Mouse (Mus musculus) frontal cortex, postnatal 36 days (tissue): Measurements from ENCODE around the gene Cldn15.
"Not testable (repeated sequence)": the region's sequence is repeated elsewhere in the genome, so short reads cannot be mapped to it uniquely, and the experiment has no call there.

ENCODE experiments used
- DNase-seq, 2 experiments: peaks; one replicate each; pipeline ENCODE4 v3.0.0; 2022; ENCODE audit warnings: low spot score in 2 of 2

The Cldn15 gene

DNA sequence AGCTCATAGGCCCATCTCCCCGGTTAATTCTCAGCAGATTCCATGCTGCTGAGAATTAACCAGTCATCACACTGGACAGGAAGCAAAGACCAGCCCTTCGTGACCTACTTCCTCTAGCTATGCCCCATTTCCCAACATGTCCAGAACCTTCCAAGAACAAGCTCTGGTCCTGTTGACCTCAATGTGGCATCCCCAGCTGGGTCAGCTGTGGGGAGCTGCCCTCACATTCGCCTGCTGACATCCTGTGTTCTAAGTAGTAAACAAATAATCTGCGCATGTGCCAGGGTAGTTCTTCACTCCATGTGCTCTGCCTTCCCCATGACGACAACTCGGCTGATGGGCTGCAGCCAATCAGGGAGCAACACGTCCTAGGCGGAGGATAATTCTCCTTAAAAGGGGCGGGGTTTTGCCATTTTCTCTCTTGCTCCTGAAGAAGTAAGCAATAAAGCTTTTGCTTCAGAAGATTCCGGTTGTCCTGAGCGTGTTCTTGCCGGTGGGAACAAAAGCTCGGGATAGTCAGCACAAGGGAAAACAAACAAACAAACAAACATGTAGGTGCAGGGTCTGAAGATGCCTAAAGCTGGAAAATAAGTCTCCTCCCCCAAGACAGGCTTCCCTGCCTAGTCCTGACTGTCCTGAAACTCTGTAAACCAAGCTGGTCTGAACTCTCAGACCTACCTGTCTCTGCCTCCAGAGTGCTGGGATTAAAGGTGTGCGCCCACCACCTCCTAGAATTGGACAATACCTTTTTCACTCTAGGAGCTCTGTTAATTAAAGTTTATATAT, 16.7 kb upstream of the Cldn15 start:
- DNase-seq, result not testable (repeated sequence)

DNA sequence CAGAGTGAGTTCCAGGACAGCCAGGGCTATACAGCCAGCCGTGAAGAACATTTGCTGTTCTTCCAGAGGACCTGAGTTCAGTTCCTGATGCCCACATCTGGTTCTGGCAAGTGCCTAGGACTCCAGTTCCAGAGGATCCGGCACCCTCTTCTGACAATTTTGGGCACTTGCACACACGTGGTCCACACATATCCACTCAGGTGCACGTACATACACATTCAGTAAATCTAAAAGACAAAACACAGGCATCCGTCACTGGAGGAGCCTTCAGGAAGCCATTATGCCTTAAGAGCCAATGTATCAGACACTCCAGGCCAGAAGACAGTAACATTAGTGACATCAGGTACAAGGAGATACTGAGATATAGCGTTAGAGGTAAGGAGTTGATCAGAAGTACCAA, 15.9 kb upstream of the Cldn15 start:
- no peak for DNase-seq

DNA sequence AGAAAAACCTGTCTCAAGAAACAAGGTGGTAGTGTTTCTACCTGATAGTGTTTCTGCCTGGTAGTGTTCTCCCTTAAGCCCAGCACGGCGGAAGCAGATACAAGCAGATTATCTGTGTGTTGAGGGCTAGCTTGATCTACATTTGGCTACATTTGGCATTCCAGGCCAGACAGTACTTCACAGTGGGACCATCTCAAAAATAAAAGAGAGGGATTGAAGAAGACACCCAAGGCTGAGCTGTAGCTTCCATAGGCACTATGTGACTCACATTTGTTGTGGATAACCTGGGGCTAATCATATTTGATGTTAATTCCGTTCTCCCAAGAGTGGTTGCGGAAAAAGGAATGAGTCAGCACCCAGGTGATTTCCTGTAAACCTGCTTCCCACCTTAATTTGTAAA, 14.3 kb upstream of the Cldn15 start:
- DNase-seq, result no peak

DNA sequence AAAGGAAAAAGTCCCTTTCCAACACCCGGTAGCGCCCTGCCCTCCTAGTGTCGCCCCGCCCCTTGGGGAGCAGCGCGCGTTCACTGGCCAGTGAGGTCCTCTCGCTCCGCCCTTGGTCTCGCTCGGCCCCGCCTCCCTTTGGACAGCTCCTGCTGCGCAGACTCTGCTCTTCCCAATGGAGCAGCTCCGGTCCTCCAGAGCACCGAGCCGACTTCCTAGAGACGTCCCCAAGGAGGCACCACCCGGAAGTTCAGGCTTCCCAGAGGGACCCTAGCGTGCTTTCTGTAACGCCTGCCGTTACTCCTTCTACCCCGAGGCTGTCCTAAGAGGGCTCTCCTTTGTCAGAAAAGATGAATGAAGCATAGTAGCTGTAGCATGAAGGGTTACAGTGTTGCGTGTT, 13.4 kb upstream of the Cldn15 start, which contains the start of gene Fis1:
Gene Fis1, plus strand, starts transcription at position 261 of the 400 bp plus-strand sequence.
- DNase-seq, result peak; percentile 95 to 96

DNA sequence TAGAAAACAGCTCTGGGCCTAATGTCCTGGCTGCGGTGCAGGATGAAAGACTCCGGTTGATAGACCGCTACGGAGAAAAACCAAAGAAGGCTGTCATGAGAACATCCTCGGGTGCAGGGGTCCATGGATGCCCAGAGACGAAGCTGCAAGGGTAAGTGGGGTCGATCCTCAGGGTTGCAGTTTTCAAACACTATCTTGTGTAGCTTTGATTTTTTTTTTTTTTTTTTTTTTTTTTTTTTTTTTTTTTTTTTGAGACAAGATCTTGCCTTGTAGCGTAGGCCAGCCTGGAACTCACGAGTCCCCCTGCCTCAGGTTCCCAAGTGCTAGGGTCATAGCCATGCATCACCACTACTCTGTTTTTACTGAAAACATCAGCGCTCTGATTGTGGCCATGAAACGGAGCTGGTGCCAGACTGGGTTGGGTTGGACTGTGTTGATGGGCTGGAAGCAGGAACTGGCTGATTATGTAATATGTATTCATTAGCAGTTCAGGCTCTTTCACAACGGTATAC, 12.9 kb upstream of the Cldn15 start:
- DNase-seq, result peak; percentile 45

DNA sequence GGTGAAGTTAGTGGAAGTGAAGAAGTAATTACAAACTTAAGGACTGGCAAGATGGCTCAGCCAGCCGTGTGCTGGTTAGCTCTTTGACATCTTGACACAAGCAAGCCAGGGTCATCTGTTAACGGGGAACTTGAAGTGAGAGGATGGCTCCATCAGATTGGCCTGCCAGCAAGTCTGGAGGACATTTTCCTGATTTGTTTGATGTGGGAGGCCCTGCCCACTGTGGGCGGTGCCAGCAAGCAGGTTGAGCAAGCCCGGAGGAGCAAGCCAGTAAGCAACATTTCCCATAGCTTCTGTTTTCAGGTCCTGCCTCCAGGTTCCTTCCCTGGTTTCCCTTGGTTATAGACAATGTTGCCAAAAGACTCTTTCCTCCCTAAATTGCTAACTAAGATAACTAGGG, 10.8 kb upstream of the Cldn15 start:
- no peak for DNase-seq

DNA sequence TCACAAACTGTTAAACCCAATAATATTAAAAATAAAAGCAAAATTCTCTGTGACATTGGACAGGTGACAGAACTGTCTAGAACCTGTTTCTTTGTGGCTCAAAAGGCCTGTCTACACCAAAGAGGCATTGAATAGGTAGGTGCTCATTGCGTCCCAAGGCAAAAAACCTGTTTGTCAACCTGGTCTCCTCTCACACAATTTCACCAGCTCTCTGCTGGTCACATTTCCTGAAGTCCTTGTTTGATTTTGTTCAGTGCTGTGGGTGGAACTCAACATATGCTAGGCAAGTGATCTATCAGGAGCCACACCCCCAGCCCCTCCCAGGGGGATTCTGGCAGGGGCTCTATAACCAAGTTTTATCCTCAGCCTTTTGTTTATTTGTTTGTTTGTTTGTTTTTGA, 9.2 kb upstream of the Cldn15 start:
- DNase-seq, result no peak

DNA sequence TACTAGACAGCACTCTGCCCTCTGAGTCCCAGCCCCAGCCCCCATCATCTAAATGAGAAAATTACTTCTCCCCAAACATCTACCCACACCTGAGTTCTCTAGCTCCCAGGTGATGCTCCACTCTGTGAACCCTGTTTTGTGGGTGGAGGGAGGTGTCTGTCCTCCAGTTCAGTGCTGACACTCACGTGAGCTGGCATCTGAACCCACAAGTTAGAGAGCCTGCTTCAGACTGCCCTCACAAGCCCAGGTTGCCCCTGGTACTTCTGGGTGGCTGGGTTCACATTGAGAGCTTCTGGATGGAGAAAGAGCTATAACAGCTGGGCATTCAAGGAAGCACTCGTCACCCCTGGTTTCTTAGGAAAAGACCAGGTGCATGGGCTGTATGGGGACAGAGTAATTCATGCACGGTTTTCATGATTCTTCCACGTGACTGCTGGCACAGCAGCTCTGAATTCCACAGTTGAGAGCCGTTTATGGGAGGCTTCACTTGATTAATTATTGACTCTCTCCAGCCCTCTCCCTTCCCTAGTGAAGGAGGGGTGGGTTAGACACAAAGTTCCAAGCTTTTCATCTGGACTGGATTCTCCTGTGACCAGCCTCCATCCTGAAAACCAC, 7.3 kb upstream of the Cldn15 start:
- DNase-seq, result no peak

DNA sequence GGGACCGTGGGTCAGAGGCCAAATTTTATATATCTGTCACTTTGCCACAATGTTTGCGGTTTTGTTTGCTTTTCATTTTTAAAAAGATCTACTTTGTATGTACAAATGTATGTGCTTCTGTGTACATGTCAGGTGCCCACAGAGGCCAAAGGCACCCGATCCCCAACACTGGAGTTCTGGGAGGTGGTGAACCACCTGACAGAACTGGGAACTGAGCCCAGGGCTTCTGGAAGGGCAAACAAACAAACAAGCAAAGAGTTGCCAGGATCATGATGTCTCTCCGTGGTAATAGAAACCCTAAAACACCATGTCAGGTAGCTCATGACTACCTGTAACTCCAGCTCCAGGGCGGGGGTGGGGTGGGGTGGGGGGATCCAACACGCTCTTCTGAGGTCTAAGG, 6.4 kb upstream of the Cldn15 start:
- DNase-seq, result no peak

DNA sequence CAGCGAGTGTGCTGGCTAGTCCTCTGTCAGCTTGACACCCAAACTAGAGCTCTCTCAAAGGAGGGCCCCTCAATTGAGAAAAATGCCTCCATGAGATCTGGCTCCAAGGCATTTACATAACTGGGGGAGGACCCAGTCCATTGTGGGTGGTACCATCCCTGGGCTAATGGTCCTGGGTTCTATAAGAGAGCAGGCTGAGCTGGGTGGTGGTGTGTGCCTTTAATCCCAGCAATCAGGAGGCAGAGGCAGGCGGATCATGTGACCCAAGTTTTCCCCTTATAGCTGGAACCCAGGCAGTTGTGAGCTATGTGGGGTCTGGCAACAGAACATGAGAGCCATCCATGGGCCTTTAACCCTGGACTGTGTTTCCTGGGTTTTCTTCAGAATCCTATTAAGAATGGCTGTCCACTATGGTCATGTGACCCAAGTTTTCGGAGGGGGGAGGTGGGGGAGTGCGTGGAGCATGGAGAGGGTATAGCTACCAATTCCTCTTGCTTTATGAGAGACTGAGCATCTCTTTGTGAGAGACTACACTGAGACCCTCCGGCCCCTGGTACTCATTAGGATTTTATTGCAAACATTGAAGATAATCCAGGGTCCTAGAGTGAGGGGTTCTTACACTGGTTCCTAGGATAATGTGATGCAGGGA, 5.0 kb upstream of the Cldn15 start:
- no peak for DNase-seq

DNA sequence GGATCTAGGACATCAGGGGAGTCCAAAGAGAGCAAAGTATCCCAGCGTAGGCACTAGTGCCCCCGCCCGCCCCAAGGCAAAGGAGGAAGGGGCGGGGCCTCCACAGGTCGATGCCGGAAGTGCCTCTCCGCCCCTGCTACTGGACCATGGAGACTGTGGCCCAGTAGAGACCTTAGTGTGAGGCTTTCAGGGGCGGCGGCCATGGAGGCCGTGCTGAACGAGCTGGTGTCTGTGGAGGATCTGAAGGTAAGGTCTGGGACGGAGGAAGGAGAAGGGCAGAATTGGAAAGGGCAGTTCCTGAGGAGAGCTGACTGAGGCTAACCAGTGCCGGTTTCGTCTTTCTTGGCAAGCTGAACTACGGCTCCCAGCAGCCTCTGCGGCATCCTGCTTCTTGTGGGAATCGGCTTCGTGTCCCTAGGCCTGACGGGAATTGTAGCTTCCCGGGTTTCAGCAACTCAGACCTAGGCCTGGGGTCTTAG, 4.4 kb upstream of the Cldn15 start:
- DNase-seq, result peak; percentile 94 to 95

DNA sequence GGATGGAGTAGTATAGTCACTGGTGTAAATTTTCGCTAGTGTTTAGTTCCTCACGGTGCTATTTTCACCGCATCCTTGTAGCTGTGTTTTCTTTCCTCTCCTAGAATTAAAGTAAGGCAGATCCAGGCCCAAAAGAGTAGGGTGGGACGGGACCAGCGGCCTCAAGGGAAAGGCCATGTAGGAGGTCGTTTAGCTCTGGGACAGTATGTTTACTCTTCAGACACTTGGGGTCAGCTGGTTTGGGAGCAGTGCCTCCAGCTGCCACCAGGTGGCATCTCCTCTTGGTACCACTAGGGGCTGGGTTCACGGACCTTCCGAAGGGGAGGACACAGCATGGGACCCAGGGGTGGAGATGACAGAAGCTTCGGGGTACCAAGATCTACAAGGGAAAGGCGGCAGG, 3.9 kb upstream of the Cldn15 start:
- DNase-seq, result peak; percentile 77 to 80

DNA sequence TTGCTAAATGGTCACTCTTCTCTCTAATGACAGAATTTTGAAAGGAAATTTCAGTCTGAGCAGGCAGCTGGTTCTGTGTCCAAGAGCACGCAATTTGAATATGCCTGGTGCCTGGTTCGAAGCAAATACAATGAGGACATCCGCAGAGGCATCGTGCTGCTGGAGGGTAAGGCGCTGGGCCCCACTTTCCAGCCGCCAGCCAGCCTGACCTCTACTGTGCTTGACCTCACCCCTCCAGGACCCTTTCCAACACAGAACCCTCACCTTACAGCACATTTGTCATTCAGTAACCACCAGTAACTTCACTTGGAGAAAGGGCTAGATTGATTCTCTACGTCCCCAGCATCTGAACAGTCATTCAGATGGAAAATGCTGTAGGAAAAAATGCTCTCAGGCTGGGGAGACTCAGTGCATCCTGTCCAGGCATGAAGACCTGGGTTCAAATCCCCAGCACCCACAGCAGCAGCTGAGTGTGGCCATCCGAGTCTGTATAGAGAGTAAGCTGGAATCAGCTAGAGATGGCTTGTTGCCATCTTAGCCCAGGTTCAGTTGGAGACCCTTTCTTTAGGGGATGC, 3.4 kb upstream of the Cldn15 start:
- DNase-seq, result no peak

DNA sequence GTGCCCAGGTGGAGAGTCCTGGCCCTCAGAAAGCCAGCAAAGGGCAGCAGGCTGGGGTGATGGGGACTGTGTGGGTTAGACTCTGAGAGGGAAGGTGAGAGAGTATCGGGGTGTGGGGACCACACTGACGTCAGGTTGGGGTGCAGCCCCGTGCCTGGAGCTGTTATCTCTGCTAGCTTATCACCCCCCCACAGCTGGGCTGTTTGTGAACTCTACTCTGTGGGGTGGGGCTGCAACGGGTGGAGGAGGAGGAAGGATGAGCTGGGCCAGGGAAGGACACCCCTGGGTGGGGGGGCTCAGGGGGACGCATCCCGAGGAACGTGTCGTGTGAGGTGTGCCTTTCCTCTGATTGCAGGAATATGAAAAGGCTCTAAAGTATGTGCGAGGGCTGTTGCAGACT, 1.2 kb upstream of the Cldn15 start:
- no peak for DNase-seq

DNA sequence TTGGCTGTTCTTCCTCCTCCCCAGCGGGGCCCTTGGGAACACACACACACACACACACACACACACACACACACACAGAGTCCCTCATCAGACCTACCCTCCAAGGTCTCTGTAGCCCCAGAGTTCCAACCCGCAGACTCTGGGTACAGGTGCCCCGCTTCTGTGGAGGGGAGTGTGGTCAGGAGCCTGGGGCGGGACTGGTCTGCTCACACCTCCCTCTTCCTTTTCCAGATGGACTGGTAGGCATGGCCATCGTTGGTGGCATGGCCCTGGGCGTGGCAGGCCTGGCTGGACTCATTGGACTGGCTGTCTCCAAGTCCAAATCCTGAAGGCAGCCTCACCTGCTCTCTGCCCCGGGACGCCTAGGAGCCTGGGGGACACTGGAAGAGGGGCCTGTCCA, 730 bp upstream of the Cldn15 start:
- no peak for DNase-seq

DNA sequence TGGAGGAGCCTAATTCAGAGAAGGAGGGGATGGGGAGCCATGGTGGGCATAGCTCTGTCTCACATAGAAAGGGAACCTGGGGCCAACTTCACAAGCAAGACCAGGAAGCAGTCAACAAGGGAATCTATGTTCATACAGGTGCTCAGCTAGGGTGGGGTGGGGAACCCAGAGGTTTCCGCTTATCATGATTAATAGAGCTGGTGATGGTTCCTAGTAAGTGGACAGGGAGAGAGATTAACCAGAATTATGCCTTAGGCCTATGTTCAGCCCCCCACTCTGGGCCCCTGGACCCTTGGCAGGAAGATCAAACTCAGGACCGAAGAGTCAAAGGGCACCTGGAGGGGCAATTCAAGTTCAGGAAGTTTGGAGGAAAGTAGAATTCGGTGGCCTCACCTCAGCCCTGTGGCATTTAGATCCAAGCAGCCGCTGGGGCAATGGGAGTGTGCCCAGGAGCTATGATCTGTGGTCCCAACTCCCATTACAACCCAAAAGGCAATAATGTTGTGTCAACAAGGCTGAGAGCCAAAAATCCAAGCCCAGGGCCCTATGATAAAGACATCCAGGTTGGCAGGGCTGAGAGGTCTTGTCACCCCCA, 542 bp downstream of the Cldn15 start:
- DNase-seq, result no peak

DNA sequence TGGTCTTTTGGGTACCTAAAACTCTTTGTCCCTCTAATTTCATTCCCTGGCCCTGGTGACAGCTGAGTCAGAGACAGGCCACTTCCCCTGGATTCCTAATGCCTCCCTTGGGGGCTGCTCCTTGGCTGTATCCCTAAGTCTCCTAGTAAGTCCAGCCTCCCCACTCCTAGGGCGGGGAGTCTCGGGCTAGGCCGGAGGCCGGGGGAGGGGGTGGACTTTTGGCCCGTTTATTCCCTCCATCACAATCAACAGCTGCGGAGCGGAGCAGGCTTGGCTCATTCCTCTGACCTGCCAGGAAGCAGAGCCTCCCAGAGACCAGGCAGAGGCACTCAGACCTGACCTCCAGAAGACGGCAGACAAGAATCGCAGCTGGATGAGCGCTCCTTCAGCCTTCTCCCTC, 1.2 kb downstream of the Cldn15 start:
- no peak for DNase-seq

DNA sequence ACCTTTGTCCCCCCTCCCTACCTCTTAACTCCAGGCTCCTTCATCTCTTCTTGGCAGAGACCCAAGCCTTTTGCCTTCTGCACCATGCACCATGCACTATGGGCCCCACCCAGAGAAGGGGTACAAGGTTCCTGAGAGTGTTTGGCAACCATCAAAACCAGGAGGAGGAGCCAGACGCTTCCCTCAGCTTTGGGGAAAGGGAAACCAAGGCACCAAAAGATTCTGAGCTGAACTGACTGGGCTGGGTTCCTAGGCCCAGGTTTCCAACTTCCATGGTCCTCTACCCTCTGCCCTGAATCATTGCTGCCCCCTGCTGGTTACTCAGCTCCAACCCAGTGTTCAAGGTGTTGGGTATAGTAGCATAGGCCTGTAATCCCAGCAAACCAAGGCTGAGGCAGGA, 4.3 kb downstream of the Cldn15 start:
- peak; percentile 30 for DNase-seq

DNA sequence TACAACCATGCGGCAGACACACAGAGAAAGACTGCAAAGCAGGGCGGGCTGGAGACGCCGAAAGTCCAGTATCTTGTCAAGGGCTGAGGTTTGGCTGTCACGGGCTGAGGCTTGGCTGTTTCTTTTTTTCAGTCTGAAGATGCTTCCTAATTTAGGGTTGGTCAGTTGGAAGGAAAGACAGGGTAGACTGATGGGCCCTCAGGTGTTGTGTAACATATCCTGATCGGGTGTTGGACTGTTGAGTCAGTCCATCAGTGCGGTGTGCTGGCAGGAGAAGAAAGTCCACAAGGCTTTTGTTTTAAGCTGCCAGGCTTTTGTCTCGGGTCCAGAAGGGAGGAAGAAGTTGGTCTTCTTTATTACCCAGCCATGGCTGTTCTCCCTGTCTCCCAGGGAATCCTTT, 7.3 kb downstream of the Cldn15 start:
- no peak for DNase-seq

DNA sequence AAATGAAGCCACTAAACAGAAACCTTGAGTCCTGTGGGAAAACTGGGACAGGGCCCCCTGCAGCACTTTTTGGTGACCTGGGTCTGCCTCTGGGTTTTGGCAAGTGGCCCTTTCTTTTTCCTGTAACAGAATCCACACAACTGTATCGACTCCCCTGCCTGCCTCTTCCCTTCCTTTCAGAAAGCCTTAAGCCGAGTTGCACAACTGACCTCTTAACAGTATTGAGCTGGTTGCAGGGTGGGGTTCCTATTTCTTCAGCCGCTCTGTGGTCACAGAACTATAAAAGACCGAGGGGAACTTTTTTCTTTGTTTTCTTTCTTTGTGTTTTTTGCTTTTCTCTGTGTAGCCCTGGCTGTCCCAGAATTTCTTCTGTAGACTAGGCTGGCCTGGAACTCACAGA, 11.4 kb downstream of the Cldn15 start:
- DNase-seq, result no peak

DNA sequence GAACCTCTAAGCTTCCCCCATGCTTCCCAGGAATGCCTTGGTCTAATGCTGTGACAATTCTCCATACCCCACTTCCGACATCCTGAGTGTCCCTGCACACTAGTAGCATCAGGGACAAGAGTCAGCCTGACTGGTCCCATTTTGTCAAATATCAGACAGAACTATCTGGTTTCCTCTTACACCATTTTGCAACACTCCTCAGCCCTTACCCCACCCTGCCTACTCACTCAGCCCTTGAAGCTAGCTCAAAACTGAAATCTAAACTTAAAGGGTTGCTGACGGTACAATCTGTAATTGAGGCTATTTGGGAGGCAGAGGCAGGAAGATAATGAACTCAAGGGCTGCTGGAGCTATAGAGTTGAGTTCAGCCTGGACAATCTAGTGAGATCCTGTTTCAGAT, 13.3 kb downstream of the Cldn15 start:
- DNase-seq, result no peak

DNA sequence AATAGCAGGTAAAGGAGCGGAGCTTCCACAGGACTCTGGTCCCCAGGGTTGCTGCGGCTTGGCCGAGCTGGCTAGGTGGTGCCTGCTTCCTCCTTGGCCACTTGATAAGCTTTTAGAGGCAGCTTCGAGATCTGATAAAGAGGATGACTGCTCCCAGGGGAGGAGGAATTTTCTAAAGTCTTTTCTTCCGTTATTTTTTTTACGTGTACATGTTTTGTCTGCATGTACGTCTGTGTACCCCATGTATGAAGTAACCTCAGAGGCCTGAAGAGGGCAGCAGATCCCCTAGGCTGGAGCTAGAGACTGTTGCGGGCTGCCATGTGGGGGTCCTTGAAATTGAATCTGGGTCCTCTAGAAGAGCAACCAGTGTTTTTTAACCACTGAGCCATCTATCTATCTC, 14.6 kb downstream of the Cldn15 start:
- no peak for DNase-seq
